Mouse (Mus musculus) spleen, postnatal 10 days (tissue): Measurements from ENCODE around the gene 1700029H14Rik.

Source experiments
- DNase-seq, 2 experiments: peaks; one replicate each; pipeline ENCODE4 v3.0.0; 2021 to 2022; ENCODE audit warnings: low spot score in 2 of 2

Gene 1700029H14Rik

DNA sequence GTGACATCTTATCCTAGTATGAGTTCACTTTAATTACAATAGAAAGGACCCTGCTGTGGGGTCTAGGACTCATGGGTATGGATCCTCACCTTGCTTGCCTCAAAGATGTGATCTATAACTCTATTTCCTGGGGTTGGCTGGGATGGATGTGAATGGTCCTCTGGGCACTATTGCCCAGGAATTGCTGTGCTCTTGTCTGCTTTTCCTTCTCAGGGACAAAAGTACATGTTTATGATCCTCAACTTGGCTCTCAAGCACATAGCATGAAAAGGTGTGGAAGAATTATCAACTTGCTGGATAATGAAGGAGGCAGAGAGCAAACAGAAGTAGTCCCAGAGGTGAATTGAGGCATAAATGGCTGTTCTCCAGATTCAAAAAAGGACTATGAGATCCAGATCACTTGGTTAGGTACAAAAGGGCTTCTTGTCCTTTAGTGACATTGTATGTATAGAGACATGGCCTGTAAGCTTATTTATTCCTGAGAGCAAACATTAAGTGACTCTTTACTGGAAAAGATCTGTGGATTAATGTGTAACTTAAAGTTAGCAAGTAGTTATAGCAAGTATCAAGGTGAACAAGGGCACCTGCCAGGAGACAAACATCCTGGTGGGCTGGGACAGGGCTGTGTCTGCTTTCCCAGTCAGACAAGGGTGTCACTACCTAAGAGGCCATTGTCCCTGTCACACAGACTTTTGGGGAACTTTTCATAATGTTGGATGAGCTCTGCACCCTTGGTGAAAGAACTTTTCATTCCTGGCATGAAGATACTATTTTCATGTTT lies 57.2 kb downstream of the 1700029H14Rik start:
- DNase-seq, result no peak

DNA sequence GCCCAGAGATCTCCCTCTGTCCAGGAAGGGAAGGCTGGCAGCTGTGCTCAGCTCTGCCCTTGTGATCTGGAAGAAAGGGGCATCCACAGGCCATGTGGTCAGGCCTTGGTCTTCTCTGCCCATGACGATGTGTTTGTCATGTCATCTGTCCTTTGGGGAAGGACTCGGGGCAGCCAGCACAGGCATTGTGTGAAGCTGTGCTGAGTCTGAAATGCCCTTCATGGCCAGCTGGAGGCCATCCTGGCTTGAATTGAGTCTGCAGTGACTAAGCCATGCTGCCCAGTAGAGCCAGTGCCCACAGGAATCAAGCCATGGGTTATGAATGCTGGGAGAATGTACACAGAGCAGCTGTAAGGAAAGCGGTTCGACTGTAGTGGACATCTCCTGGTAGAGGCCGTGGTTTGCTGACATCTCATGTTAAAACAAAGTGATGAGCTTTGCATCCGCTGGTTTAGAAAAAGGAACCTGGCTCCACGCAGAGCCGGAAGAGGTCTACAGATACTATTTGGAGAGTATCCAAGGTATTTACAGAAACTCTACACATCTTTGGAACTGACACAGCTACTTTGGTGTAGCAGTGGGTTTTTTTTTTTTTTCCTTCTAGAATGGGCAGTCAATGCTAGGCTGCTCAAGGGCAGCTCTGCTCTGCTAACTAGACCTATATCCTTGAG lies 58.2 kb downstream of the 1700029H14Rik start:
- DNase-seq, result no peak

DNA sequence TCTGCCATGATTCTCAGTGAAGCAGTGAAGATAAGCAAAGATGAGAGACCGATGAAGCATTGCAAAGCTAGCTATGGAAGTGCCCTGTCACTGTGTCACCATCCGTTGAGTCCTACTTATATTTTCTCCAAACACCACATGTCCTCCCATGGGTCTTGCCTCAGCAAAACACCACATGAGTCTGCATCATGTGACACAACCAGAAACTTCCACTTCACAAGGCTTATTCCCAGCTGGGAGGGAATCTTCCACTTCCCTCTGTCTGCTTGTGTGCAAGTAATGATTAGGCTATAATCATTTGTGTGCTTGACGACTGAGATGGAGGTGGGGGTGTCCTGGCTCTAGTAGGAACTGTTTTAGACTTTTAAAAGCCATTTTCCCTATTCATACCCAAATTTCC lies 61.0 kb downstream of the 1700029H14Rik start:
- no peak for DNase-seq
